Mouse (Mus musculus): ENCODE results near the gene Kyat1.
A peak's percentile ranks its signal among the peaks of the same experiment; 100 is the strongest.
"Not testable (repeated sequence)": the region's sequence is repeated elsewhere in the genome, so short reads cannot be mapped to it uniquely, and the experiment has no call there.

The Kyat1 gene

DNA sequence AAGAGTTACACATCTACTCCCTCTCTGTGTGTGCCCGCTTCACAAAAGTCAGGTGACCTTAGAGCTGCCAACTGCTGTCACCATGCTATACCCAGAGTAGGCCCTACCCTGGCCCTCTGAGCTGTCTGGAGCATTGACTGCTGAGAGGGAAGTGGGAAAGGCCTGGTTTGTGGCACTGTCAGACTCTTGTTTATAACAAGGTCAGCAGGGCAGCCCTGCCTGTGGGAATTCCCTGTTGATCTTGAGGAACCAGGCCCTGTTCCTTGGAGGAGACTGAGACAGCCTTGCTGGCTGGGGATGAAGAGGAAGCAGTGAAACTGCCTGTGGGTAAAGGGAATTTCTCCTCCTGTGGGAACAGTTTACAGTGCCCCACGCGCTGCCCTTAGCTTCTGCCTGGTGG is 9.1 kb upstream of the Kyat1 start:
- no peak for DNase-seq (ENCODE audit: low spot score in 2 of 2)

- no peak for DNase-seq (ENCODE audit: low spot score in 2 of 2)
Measured at GRCm38 (mm10) chr2:30212951-30213350, 7.3 kb upstream of the Kyat1 start.

GRCm38 (mm10) chr2:30212169-30212545 is 6.5 kb upstream of the Kyat1 start:
- no peak for DNase-seq (ENCODE audit: low spot score in 2 of 2)

GRCm38 (mm10) chr2:30211408-30212168 is 5.9 kb upstream of the Kyat1 start:
- DNase-seq (ENCODE audit: low spot score in 2 of 2) = no peak

DNA sequence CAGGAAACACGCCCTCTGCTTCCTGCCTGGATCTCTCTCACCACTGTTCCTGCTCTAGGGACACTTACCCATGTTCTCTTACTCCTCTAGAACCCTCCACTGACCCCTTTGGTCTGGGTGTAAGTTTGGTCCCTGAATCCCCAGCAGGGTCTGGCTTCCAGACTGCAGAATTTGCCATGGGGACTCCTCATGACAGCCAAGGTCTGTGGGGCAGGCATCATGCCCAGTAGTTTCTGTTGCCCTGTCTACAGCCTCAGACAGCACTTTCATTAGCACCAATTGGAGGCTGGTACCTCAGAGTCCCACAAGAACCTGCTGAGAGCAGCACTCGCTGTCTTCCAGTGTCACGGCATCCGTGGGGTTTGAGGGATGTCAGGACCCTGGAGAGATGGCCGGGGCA is 2.2 kb upstream of the Kyat1 start:
- DNase-seq (ENCODE audit: low spot score in 2 of 2) = no peak

DNA sequence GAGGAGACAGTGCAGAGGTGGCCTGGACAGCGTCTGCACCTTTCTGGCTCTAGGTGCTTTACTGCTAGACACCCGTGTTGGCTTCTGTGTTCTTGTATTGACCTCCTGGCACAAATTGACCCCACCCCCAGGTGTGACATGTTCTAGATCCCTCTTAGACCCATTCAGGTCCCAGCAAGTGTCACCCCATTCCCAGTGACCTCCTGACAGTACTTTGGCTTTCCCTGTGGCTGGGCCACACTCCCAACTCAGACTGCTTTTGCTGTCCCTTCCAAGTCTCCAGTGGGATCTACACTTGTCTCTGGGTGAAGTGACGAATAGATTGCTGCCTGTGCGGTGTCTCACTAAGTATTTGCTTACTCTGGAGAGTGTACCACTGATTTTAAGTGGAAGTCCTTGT is 1.8 kb upstream of the Kyat1 start:
- DNase-seq (ENCODE audit: low spot score in 2 of 2) = no peak

DNA sequence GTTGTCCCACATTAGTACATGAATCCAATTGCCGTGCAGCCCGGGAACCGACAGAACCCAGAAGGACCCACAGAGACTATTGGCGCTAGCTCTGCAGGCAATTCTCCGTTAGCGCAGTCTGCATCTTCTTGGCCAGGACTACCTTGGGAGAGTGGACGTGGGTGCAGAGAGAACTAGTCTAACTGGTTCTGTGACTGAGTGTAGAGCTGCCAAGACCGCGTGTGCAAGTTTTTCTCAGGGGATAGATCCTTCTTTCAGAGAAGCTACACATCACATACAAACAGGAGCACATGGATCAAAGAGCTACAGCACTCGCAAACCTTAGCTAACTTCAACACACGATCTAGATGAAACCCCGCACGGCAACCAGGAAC is 405 bp downstream of the Kyat1 start:
- DNase-seq (ENCODE audit: low spot score in 2 of 2) = no peak

DNA sequence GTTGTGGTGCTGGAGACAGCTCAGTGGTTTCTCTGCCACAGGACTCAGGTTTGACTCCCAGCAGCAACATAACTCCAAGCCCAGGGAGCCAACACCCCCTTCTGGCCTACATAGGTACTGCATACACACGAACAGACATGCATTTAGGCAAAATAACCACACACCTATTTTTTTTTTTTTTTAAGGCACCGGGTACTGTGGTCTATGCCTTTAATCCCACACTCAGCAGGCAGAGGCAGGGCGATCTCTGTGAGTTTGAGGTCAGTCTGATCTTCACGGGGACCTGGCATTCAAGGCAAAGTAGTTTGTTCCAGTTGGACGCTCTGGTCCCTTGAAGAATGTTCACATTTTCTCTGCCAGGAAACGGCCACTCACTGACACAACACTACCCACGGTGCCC is 2.2 kb downstream of the Kyat1 start:
- DNase-seq (ENCODE audit: low spot score in 2 of 2) = no peak

DNA sequence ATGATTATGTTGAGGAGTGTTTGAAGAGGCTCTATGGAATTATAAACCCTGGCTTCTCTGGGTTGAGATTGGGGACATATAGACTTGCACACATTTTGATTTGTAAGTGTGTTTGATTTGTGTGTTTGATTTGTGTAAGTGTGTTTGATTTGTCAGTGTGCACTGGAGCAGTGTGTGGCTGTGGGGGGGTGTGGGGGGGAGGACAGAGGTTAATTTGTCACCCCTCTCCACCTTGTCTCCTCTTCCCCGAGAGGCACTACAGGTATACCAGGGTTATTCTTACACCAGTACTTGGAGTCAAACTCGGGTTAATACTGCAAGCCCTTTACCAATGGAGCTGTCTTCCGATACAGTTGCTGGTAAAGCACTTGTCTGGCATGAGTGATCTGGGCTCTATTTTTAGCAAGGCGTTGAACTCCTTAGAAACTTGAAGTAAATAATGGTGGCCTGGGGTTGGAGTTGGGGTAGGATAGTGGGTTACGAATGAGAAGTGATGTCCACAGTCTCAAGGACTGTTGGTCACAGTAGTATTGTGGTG is 5.2 kb downstream of the Kyat1 start:
- no peak for DNase-seq (ENCODE audit: low spot score in 2 of 2)

DNA sequence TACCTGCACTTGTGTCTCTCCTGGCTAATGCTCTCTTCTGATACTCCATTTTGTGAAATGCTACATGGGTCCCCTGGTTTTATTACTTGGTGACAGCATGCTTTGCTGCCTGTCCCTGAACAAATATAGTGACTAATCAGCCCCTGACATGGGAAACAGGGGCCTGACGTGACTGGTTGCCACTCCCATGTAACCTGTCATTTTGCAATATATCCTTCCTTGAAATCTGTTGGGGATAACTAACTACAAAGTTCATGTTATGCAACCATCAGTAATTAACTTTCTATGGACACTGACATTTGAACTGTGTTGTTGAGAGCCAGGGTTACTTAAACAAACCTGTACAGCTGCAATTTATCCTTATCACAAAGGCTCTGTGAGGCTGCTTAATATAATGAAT is 5.7 kb downstream of the Kyat1 start:
- DNase-seq (ENCODE audit: low spot score in 2 of 2) = no peak

DNA sequence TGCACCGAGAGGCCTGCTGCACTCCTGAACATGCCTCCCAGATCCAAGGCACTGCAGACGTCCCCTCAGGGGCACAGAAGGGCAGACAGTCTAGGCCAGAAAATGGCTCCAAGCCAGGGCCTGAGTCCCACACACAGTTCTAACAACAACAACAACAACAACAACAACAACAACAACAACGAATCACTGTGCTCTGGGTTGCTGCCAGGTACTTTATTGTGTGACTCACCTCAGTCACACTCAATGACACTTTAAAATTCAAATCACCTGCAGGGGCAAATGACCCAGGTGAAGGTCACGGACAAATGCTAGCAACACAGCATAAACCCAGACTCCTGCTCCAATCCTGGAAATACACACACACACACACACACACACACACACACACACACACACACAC is 7.6 kb downstream of the Kyat1 start:
- no peak for DNase-seq (ENCODE audit: low spot score in 2 of 2)

DNA sequence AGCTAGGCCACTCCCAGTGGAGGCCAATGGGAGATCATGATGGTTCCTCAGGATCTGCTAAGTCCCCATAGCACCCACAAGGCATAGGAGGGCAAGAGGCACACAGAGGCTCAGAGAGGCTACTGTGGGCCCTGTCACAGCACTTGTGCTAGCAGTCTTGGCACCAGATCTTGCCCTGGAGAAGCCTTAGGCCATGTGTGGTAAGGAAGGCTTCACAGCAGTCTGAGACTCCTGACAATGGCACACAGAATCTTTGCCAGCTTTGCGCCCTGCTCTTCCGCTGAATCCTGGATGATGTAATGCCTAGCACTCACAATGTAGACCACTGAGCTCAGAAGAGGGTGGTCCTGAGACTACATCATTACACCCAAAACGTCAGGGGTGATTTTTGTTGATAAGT is 11.0 kb downstream of the Kyat1 start:
- DNase-seq (ENCODE audit: low spot score in 2 of 2) = no peak

DNA sequence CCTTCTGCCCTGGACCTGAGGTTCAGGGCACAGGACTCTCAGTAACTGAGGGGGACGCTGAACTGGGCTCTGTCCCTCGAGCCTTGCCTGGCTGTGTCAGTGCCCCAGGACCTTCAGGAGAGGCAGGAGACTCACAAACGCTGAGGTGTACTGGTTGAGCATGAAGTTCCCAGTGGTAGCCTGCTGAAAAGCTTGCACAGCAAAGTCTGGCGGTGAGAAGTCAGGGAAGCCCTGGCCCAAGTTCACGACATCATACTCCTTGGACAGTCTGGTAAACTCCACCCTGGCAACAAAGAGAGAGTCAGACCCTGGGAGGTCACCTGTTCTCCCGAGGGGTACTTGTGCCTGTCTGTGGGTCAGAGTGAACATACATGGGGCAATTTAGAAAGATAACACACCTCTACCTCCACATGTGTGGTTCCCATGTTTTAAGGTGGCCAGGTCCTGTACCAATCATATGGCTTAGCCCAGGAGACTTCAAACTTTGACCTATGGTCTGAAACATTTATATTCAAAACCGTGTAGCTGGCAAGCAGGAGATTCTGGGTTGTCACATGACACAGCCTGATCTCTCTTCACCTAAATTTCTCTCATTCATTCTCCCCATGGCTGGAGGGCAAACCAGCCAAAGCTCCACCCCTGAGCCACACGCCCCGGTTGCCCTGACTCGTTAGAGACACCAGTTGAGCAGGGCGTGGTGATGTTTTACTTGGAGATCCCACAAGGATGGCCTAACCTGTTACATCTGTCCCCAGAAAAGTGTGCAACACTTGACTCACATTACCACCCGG is 13.7 kb downstream of the Kyat1 start:
- DNase-seq (ENCODE audit: low spot score in 2 of 2) = no peak

DNA sequence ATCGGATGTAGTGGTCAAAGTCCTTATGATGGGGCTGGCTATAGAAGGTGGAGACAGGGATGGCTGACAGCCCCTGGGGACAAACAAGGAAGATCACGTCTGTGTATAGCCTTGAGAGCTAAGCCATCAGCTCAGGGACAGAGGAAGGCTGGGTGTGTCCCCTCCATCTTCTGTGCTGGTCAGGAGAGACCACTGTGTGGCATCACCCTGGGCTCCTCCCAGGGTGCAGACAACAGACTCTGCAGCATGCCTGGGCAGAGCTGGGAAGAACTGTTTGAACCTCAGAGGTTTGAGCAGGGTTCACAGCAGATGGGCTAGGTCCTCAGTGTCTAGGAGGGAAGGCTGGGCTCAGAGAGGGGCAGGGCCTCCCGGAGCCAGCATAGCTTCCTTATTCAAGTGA is 20.0 kb downstream of the Kyat1 start:
- no peak for DNase-seq (ENCODE audit: low spot score in 2 of 2)

GRCm38 (mm10) chr2:30185276-30185675 is 20.4 kb downstream of the Kyat1 start:
- no peak for DNase-seq (ENCODE audit: low spot score in 2 of 2)

DNA sequence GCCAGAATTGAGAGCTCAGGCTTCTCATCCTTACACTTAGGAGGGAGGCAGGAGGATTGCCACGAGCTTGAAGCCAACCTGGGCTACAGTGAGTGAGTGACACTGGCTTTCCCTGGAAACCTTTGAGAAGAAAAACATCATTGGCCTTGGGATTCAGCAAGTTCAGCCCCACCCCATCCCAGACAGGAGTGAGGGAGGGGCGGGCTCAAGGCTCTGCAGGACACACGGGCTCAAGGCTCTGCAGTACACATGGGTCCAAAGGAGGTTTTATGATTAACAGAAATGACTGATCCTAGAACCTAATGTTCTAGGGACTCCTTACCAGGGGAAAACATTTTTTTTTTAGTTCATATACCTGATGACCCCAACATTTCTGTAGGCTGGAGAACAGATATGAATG is 21.9 kb downstream of the Kyat1 start:
- DNase-seq (ENCODE audit: low spot score in 2 of 2) = no peak

GRCm38 (mm10) chr2:30182424-30182823 is 23.2 kb downstream of the Kyat1 start:
- DNase-seq (ENCODE audit: low spot score in 2 of 2) = no peak

DNA sequence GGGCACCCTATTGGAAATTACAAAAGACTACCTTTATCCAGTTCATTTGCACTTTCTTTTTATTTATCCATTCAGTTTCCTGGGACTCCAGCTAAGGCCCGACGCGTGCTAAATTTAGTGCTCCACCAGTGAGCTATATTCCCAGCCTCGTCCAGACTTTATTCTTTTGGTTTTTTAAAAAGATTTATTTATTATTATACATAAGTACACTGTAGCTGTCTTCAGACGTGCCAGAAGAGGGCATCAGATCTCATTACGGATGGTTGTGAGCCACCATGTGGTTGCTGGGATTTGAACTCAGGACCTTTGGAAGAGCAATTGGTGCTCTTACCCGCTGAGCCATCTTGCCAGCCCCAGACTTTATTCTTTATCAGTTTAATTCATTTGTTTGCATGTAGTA is 26.9 kb downstream of the Kyat1 start:
- DNase-seq (ENCODE audit: low spot score in 2 of 2) = not testable (repeated sequence)

DNA sequence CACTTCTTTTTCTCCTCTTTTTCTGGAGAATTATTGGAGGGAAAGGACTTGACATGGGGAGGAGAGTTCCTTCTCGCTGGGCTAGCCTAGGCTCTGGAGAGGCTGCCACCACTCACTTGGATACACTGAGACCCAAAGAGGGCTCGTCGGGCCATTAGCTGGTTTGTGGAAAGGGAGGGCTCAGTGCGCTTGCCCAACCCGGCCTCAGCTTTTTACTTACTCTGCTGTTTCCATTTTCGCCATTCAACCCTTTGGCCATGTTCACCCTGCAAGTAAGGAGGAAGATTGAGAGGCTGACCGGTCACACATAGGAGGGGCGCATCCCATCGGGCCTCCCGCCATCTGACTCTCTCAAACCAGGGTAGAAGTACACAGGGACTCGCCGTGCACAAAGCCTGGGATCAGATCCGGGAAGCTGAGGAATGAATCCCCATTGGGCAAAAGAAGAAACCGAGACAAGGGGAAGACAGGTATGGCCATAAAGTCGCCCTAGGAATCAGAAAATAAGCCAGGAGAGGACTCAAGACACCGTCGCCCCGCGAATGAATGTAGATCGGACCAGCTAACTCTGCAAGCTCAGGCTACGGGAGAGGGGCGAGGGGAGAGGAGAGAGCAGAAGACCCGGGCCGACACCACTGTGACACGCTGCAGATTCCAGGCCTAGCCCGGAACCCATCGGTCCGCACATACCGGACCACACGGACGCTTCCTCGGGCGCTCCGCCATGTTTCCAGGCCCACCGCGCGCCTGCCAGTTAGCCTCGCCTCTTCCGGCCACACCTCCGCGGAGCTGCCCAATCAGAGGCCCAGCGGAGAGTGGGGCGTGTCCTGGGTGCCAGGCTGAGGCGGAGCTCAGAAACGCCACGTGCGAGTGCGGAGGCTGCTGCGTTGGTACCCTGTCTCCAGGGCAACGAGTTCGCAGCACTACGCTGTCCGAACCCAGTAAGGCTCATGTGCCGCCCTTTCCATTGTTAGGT is 27.7 kb downstream of the Kyat1 start, which contains the start of gene Spout1:
TSS of gene Spout1 (minus strand) at position 760 of the 976 bp plus-strand sequence.
- DNase-seq (ENCODE audit: low spot score in 2 of 2) = peak; percentile 94 to 96

DNA sequence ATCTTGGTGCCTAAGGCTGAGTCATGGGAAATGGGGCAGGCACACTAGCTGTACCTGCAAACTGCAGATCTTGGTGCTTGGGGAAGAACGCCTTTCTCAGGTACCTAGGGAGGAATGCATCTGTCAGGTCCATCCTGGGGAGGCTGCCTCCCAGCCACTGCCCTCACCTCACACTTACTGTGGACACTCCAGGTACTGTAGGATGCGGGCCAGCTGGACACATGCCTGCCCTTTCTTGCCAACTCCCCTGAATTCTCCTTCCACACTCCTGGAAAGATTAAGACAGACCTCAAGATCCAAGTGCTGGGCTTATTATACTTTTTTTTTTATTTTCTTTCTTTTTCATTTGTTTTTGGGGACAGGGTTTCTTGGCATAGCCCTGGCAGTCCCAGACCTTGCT is 29.1 kb downstream of the Kyat1 start:
- no peak for DNase-seq (ENCODE audit: low spot score in 2 of 2)

- no peak for DNase-seq (ENCODE audit: low spot score in 2 of 2)
Measured at GRCm38 (mm10) chr2:30175897-30176296, 29.8 kb downstream of the Kyat1 start.
